Mouse (Mus musculus) layer of hippocampus, adult 2 months (tissue): ENCODE measurements around the gene Clcc1. TPM values are rescaled to one million over a fixed set of nuclear protein-coding genes. Genes with fewer than 3 reads are reported as not detected.
A peak's percentile ranks its signal among the peaks of the same experiment; 100 is the strongest.
"Not testable (repeated sequence)": the region's sequence is repeated elsewhere in the genome, so short reads cannot be mapped to it uniquely, and the experiment has no call there.

ENCODE experiments used
- DNase-seq, 2 experiments: peaks; one replicate each; pipeline ENCODE4 v3.0.0; 2022; ENCODE audit warnings: low spot score in 2 of 2
- H3K27ac ChIP-seq: fragments of 200-600 bp; 2 replicates; pipeline ENCODE4 v1.8.1; 2022
- H3K4me3 ChIP-seq: fragments of 200-600 bp; 2 replicates; pipeline ENCODE4 v1.8.1; 2022; ENCODE audit warnings: mild to moderate bottlenecking
- CTCF ChIP-seq: fragments of 200-600 bp; conservative IDR thresholded peaks from 2 replicates; pipeline ENCODE4 v1.8.1; 2022; ENCODE audit warnings: antibody characterized with exemption, mild to moderate bottlenecking, moderate library complexity
- total RNA-seq, 2 experiments: library from RNA; stranded (reverse); gene quantifications; 2 replicates each; pipeline ENCODE4 v1.2.3; 2021

The Clcc1 gene
- total RNA-seq, 2 experiments from 2014 or later, result 31.7 to 34.0 TPM

- no peak for TF ChIP-seq CTCF
- H3K4me3 ChIP-seq, result no peak overlapping the region
- H3K27ac ChIP-seq, result no peak overlapping the region
- DNase-seq, result no peak
These were observed 22.9 kb downstream of the Clcc1 start for GRCm38 (mm10) chr3:108676616-108677015.

GRCm38 (mm10) chr3:108681004-108681403 lies 27.3 kb downstream of the Clcc1 start:
- Histone ChIP-seq H3K4me3 (no peak overlapping the region), H3K27ac (no peak overlapping the region)
- no peak for DNase-seq
- no peak for TF ChIP-seq CTCF

GRCm38 (mm10) chr3:108683597-108683996 lies 29.9 kb downstream of the Clcc1 start:
- DNase-seq, H3K4me3 ChIP-seq: not testable (repeated sequence)

GRCm38 (mm10) chr3:108685701-108686100 lies 32.0 kb downstream of the Clcc1 start:
- TF ChIP-seq CTCF, result no peak
- Histone ChIP-seq H3K4me3 (no peak overlapping the region), H3K27ac (no peak overlapping the region)
- no peak for DNase-seq

More at GRCm38 (mm10) chr3:108683597-108683996, 29.9 kb downstream of the Clcc1 start:
- not testable (repeated sequence) for H3K27ac ChIP-seq

GRCm38 (mm10) chr3:108689015-108689441 lies 35.3 kb downstream of the Clcc1 start:
- no peak overlapping the region for H3K4me3 ChIP-seq
- TF ChIP-seq CTCF, result no peak
- H3K27ac ChIP-seq, result no peak overlapping the region
- DNase-seq, result no peak

- Histone ChIP-seq H3K27ac (no peak overlapping the region), H3K4me3 (no peak overlapping the region)
- DNase-seq, result no peak
- TF ChIP-seq CTCF, result no peak
These were observed 35.7 kb downstream of the Clcc1 start for GRCm38 (mm10) chr3:108689446-108689845.

- DNase-seq, result peak in 1 of 2 experiments; percentile 22
- Histone ChIP-seq H3K27ac (peak overlapping the region; percentile 46), H3K4me3 (no peak overlapping the region)
- TF ChIP-seq CTCF, result no peak
These were observed 36.3 kb downstream of the Clcc1 start for GRCm38 (mm10) chr3:108689979-108690378.

GRCm38 (mm10) chr3:108694321-108694720 lies 40.6 kb downstream of the Clcc1 start:
- Histone ChIP-seq H3K27ac (no peak overlapping the region), H3K4me3 (no peak overlapping the region)
- no peak for TF ChIP-seq CTCF
- no peak for DNase-seq

GRCm38 (mm10) chr3:108698662-108699061 lies 44.9 kb downstream of the Clcc1 start:
- no peak overlapping the region for H3K4me3 ChIP-seq
- TF ChIP-seq CTCF, result no peak
- H3K27ac ChIP-seq, result no peak overlapping the region
- no peak for DNase-seq

GRCm38 (mm10) chr3:108699786-108700185 lies 46.1 kb downstream of the Clcc1 start:
- Histone ChIP-seq H3K4me3 (no peak overlapping the region), H3K27ac (no peak overlapping the region)
- no peak for TF ChIP-seq CTCF
- no peak for DNase-seq

- peak; percentile 87 for TF ChIP-seq CTCF
- Histone ChIP-seq H3K4me3 (no peak overlapping the region), H3K27ac (no peak overlapping the region)
- no peak for DNase-seq
These were observed 47.5 kb downstream of the Clcc1 start for GRCm38 (mm10) chr3:108701256-108701655.

GRCm38 (mm10) chr3:108702789-108703188 lies 49.1 kb downstream of the Clcc1 start:
- no peak overlapping the region for H3K4me3 ChIP-seq
- no peak for DNase-seq
- TF ChIP-seq CTCF, result no peak

GRCm38 (mm10) chr3:108711296-108711695 lies 57.6 kb downstream of the Clcc1 start:
- Histone ChIP-seq H3K4me3 (no peak overlapping the region), H3K27ac (no peak overlapping the region)
- no peak for TF ChIP-seq CTCF
- no peak for DNase-seq

More at GRCm38 (mm10) chr3:108702789-108703188, 49.1 kb downstream of the Clcc1 start:
- H3K27ac ChIP-seq, result no peak overlapping the region

GRCm38 (mm10) chr3:108713065-108713675 lies 59.5 kb downstream of the Clcc1 start:
- Histone ChIP-seq H3K27ac (no peak overlapping the region), H3K4me3 (no peak overlapping the region)
- no peak for TF ChIP-seq CTCF
- no peak for DNase-seq
